Mouse (Mus musculus) cerebellum, adult 11 months (tissue): ENCODE data around the gene Basp1.

Experiments
- DNase-seq: peaks from one replicate; pipeline ENCODE4 v3.0.0; 2022

The Basp1 gene

GRCm38 (mm10) chr15:25415958-25416357 is 2.4 kb upstream of the Basp1 start:
- no peak for DNase-seq

GRCm38 (mm10) chr15:25414747-25415119 is 1.2 kb upstream of the Basp1 start:
- peak; percentile 70 for DNase-seq

- DNase-seq, result peak; percentile 21
Observed at GRCm38 (mm10) chr15:25414011-25414746, 615 bp upstream of the Basp1 start.

DNA sequence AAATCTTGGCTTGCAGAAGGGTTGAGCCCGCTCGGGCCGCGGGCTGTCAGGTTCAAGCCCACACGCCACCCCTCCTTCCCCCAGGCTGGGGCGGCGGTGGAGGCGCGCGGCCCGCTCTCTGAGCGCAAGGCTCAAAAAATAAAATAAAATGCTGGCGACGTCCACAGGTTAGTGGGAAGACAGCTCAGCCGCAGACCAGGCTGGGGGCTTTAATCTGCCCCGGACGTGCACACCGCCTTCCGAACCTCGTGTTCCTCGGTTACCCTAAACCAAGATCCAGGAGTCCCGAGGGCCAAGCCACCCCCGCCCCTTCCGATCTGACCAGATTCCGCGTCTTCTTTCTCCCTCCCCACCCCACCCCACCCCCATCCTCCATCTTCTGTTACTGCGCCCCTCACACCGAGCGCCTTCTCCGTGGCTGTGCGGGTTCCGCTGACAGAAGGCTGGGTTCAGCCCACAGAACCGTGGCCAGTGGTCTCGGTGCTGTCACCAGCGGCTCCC is 753 bp downstream of the Basp1 start:
- DNase-seq, result no peak

DNA sequence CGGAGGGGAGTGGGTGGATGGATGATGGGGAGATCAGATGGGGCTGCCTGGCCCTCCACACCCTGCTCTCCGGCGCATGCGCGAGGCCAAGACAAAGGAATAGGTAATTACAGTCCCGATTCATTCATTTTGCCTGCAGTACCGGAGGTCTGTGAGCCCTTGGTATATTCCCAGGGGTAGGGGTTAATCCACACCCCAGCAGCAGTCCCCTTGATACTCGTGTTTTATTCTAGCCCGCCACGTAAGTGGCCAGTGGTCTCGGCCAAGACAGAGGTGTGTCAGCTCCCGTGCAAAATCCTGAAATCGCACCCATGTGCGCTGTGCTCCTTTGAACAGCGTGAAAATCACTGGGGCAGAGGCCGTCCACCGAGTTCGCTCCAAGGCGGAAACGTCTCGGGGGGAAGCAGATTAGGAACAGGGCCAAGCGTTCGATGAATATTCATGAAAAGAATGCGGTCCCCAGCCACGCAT is 1.4 kb downstream of the Basp1 start:
- DNase-seq, result peak; percentile 24

DNA sequence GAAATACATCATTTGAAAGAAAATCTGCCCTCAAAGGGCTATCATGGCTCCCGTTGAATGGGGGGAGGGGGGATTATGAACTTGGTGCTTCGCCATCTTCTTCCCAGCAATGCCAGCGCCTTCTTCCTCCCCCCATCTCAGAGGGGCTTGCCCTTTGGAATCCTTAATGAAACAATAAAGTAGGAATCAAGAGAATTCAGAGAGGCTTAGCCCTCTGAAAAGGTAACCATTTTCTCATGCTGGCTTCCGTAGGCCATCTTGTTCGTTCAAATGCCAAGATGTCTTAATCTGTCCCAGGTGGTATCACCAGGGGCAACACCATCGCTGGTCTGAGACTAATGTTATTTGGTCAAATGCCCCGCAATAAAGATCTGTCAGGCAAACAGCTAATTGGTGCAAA is 2.1 kb downstream of the Basp1 start:
- DNase-seq, result no peak

DNA sequence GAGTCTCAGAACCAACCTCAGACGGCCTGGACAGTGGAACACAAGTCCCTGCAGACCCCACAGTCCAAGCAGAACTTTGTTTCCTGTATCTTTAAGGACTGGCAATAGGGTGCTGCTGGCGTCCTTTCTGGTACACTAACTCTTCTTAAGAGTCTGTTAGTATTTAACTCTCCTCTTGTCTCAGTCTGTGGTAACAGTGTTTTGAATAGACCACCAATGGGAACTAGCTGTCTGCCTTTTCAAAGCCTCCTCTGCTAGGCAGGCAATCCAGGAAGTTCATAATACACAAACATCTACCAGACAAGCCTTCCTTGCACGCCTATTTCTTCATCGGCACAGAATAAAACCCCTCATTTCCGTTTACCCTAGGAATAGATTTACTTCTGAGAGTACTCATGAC is 7.6 kb downstream of the Basp1 start:
- DNase-seq, result no peak

DNA sequence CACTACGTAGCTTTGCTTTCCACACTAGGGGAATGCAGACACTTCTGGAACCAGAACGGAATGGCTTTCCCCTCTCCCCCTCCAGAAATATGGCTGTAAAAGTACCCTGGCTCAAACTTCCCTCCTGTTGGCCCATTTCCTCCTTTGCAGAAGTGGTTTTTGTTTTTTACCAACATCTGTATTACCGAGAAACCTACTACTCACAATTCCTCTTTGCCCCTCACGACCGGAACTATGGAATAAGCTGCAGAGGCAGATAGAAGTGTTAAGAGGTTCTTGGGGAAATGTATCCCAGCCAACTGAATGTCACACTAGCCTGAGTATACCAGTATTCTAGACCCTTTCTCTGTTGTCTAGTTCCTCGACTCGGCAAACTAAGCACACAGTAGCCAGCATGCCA is 9.7 kb downstream of the Basp1 start:
- DNase-seq, result no peak

DNA sequence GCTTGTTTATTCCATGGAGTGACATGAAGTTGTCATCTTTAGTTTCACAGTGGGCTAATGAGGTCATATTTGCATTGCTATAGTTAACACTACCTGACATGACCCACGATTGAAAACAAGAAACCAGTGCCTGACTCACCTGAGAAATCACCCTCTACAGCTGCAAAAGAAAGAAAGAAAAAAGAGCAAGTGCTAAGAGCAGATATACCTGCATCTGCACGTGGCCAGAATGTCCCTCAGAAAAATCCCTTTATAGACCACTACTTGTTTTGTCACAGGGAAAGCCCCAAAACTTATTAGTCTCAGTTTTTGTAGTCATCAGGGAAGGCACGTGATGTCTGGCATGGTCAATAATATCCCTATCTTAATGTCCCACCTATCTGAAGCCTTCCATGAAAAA is 11.6 kb downstream of the Basp1 start:
- no peak for DNase-seq

GRCm38 (mm10) chr15:25400276-25400675 is 13.3 kb downstream of the Basp1 start:
- no peak for DNase-seq

- DNase-seq, result no peak
Observed at GRCm38 (mm10) chr15:25395912-25396590, 17.5 kb downstream of the Basp1 start.

- no peak for DNase-seq
Observed at GRCm38 (mm10) chr15:25392525-25393099, 21.0 kb downstream of the Basp1 start.

DNA sequence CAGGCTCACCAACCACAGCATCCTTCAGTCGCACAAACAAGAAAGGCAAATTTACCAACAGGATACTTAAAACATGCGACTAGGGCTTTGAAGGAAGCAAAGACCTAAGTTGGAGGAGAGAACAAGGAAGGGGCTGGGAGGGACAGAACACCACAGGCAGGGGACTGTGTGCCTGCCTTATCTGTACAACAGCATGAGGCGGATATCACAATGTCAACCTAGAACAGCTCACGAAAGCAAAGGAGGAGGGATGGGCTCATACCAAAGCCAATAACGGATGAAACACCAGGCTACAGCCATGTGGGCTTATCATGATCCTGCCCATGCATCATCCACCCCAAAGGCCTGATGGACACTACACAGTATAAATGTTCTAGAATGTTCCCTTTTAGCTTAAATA is 22.4 kb downstream of the Basp1 start:
- DNase-seq, result no peak

- DNase-seq, result no peak
Observed at GRCm38 (mm10) chr15:25387572-25387971, 26.0 kb downstream of the Basp1 start.

GRCm38 (mm10) chr15:25380051-25380450 is 33.5 kb downstream of the Basp1 start:
- DNase-seq, result no peak

DNA sequence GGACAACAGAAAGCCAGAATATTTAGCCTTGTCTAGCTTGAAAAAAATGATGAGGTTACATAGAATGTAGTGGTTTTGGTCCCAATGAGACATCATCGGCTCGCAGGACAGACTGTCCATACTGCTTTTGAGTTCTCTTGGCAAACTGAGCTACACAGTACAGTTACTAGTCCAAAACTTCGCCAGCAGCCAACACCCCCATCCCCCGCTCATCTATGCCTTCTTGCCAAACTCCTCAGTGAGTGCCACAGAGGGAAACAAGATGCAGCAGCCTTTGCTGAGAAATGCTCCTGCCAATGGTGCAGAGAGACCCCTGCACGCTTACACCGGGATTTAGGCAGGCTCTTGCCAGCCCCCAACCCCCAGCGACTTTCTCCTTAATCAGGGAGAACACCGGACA is 34.9 kb downstream of the Basp1 start:
- no peak for DNase-seq

GRCm38 (mm10) chr15:25376914-25377313 is 36.6 kb downstream of the Basp1 start:
- DNase-seq, result no peak

- DNase-seq, result no peak
Observed at GRCm38 (mm10) chr15:25373486-25373885, 40.1 kb downstream of the Basp1 start.

- DNase-seq, result no peak
Observed at GRCm38 (mm10) chr15:25369522-25369921, 44.0 kb downstream of the Basp1 start.

DNA sequence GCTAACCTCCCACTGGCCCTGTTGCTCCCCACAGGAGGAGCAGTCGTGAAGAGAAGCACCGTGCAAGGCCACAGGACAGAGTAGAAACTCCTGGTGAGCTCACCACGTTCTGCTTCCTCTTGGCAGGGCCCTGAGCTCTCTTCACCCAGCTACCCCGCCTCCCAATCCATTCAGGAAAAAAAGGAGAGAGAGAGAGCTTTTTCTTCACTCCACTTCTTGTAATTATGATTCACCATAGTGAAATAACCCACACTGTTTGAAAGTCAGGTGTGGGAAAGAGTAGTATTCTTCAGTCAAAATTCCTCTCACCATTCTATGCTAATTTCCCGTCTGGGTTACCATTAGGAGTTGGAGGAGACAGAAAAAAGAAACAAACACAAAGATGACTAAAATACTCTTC is 48.1 kb downstream of the Basp1 start:
- no peak for DNase-seq

GRCm38 (mm10) chr15:25364819-25365463 is 48.6 kb downstream of the Basp1 start:
- DNase-seq, result no peak

DNA sequence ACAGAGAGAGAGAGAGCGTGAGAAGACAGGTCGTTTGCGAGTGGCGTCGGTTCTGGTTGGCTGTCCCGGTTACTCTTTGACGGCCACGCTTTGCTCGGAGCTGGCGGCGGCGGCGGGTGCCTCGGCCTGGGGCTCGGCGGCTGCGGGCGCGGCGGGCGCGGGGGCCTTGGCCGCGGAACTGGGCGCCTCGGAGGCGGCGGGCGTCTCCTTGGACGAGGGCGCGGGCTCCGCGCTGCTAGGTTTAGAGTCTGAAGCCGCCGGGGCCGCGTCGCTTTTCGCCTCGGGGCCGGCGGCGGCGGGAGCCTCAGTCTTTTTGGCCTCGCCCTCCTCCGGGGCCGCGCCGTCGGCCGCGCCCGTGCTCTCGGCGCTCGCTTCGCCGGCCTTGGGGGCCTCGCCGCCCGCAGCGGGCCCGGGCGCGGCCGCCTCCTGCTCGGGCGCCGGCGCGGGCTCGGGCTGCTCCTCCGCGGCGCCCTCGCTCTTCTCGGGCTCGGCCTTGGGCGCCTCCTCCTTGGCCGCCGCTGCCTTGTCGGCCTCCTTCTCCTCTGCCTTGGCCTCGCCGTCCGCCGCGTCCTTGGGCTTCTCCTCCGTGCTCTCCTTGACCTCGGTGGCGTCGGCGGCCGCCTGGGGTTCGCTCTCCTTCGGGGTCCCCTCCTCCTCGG is 49.3 kb downstream of the Basp1 start:
- no peak for DNase-seq

DNA sequence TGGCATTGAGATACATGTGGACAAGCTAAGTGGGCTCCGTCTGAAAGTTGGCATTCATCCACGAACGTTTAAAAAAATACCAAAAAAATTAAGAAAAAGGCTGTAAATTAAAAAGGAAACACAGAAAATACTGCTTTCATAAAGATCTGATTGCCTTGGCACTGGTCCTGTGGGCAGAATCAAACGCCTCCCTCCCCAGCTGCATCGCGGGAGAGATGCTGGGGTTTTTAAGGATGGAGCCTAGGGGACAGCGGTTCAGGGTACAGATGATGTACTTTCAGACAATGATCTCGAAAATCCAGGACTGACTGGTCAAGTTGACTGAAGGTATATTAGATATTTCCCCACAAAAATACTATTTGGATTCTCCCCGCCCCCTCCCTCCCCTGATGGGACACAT is 49.9 kb downstream of the Basp1 start:
- DNase-seq, result no peak
